Mouse (Mus musculus): ENCODE measurements around the gene Tbc1d5.

Gene Tbc1d5

DNA sequence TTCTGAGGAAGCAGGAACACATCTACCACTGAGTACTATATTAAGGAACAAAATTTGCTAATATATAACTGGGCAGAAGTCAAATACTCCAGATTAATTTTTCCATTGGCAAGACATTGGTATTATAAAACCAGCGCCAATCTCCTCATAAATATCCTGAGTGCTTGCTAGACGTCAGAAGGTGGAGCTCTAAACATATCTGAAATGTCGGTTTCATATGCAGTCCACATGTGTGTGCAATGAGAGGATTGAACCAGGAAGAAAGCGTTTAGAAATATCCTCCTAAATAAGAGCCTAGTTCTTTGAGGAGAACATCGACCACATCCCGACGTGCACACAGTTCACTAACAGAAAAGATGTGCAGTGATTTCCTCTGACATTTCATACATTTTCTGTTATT lies 305.1 kb downstream of the Tbc1d5 start:
- DNase-seq (ENCODE audit: low spot score), result no peak

DNA sequence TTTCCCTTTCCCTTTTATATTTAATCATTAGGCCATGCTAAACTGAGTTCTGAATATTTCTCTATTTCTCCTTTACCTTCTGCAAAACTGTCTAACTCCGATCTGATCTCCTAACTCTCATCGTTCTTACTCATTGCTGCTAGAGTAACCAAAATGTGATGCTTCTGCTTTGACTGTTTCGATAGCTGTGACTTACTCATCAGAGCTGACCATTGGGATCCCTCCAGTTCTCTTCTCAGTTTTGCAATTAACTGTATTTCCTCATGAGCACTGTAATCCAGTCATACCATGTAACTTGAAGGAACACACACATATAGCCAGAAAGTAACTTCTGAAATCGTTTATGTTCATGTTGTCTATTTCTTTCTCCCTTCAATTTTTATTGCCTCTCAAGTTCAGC lies 306.6 kb downstream of the Tbc1d5 start:
- no peak for DNase-seq (ENCODE audit: low spot score)

GRCm38 (mm10) chr17:50867297-50867696 lies 311.9 kb downstream of the Tbc1d5 start:
- DNase-seq (ENCODE audit: low spot score), result no peak

DNA sequence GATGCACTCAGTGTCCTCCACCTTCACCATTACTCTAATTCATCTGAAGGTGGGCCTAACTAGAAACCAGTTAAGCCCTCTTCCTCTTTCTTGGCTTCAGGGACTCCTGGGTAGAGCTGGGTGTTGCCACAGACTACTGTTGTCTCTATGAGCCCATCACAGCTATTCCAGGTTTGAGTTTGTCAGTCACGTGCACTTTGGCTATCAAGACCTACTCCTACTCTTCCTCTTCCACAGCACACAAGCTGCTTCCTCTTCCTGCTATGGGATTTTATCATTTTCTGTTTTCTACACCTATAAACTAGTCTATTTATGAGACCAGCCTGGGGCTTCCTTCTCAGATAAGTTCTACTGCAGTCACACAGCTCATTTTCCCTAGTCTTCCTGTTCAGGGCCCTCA lies 314.4 kb downstream of the Tbc1d5 start:
- no peak for DNase-seq (ENCODE audit: low spot score)

DNA sequence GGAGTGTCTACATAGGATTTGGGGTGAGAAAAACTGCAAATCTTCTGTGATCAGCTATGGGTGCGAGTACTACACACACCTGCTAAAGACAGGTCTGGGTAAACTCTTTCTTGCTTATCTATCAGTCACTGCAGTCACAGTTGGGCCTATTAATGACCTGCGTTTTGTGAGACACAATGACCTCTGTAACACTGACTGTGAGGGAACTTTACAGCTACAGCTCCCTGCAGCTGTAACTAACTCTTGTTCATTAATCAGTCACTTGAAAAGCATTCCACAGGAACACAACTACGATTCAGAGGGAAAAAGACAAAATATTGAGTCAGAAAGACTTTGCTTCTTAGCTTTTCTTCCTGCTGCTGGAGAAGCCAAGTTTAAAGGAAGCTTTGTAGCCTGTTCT lies 325.9 kb downstream of the Tbc1d5 start:
- DNase-seq (ENCODE audit: low spot score), result no peak

DNA sequence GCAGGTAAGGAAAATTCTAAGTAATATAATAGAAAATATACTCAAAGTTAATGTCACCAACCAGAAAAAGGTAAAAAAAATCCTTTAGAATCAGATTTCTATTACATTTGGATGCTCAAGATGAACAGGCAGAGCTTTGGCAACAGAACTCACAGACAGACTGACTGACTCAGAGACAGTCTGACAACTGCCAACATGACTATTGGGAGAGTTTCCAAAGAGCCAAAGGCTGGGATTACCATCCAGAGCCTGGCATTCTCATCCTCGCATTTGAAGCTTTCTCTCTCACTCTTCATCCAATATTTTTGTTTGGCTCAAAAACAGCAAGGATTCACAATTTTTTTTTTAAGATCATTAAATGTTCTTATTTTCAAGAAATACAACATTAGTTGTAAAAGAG lies 327.8 kb downstream of the Tbc1d5 start:
- no peak for DNase-seq (ENCODE audit: low spot score)

DNA sequence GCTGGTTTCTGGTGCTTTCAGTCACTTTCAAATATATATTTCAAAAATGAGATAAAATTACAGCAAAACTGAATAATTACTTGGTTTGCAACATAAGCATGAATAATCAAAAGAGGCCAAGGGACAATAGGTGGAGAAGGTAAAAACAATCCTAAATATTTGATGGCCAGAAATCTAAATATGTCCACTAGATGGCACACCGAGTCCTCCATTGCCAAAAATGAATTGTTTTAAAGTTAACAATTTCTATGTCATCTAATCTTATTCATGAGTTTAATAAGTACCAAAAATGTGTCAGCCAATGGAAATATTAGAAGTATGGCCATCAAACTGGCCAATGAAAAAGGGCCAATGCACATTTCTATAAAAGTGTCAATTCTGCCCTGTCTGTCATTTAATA lies 365.1 kb downstream of the Tbc1d5 start:
- no peak for DNase-seq (ENCODE audit: low spot score)

- DNase-seq (ENCODE audit: low spot score), result no peak
Observed at GRCm38 (mm10) chr17:50813580-50813979, 365.6 kb downstream of the Tbc1d5 start.

DNA sequence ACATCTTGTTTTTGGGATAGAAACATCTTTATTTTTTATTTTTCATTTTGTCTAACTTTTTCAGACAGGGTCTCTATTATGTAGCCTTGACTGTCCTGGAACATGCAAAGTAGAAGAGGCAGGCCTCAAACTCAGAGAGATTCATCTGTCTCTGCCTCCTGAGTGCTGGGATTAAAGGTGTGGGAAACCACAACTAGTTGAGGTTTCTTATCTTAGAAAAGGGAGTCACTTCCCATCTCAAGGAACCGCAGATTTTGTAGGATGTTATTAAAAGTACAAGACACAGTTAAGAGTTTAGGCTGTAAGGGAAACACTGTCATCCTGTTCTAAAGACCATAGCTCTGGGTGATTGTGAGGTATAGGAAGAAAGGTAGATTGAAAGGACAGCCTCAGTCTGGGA lies 373.5 kb downstream of the Tbc1d5 start:
- no peak for DNase-seq (ENCODE audit: low spot score)

- DNase-seq (ENCODE audit: low spot score), result no peak
Observed at GRCm38 (mm10) chr17:50803234-50803633, 375.9 kb downstream of the Tbc1d5 start.

DNA sequence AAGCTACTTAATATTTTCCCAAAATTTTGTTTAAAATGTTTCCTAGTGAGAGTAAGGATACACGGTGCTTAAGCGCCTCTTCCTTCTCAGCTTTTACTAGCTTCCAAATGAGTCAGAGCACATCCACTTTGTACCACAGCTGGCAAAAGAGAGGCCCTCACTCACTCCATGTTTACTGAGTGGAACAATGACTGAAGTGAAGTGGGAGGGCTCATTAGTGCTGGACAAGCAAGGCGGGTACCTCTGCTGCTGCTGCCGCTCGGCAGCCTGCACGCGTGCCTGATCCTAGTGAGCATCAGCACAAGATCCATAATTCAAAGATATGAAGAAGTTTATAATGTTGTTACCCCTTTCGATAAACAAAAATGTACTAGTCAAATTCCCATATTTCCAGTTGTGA lies 376.8 kb downstream of the Tbc1d5 start:
- DNase-seq (ENCODE audit: low spot score), result no peak

DNA sequence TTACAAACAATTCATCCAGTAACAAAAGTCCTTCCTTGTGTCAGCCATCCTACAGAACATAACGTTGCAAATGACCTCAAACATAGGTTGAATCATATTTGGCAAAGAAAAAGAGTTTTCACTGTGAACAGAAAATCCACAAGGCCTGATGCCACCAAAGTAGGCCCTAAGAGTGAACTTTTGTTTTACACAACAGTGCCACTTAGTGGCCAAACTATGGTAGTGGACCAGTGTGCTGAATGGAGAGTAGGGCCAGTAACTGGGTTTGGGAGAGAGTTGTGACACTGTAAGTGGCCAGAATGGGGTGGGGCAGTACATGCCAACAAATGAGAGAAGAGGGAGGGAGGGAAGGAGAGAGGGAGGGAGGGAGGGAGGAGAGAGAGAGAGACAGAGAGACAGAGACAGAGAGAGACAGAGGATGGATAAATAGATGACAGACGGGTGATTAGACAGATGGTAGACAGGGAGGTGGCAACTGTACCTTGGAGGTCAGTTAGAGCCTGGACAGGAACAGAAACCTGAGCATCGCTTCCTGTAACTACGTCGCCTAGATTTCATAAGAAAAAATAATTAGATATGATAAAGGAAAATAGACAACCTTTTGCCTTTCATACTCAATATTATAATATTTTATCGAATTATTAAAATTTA lies 383.6 kb downstream of the Tbc1d5 start:
- DNase-seq (ENCODE audit: low spot score), result peak; percentile 48

GRCm38 (mm10) chr17:50791671-50792070 lies 387.5 kb downstream of the Tbc1d5 start:
- no peak for DNase-seq (ENCODE audit: low spot score)

- DNase-seq (ENCODE audit: low spot score), result no peak
Observed at GRCm38 (mm10) chr17:50788835-50789234, 390.3 kb downstream of the Tbc1d5 start.

DNA sequence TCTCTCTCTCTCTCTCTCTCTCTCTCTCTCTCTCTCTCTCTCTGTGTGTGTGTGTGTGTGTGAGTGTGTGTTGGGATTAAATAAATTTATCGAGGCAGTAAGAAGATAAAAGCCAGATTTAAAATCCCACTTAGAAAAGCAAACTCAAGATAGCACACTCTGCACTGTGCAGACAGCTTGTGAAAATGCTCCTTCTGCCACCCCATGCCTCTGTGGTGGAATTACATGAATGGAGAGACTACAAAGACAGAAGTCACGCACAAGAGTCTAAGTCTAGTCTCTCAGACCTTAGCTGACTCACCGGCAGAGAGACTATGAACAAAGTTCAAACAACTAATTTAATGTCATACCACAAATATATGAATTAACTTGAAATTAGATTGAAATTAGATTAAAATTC lies 403.9 kb downstream of the Tbc1d5 start:
- DNase-seq (ENCODE audit: low spot score), result no peak

GRCm38 (mm10) chr17:50764387-50764786 lies 414.8 kb downstream of the Tbc1d5 start:
- no peak for DNase-seq (ENCODE audit: low spot score)

DNA sequence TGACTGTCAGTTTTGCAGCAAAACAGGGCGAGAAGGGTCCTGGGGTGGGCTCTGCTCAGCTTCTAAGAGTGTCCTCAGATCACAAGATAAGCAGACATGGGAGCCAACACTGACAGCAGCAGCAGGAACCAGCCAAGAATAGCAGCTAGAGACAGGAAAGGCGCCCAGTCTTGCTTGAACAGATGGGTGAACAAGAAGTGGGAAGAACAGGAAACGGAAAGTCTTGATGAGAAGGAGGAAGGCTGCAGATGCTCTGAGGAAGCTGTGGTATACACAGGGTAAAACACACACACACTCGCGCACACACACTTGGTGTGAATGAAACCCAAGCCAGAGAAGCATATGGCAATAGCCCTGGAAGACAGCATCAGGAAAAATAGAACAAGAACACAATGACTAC lies 415.7 kb downstream of the Tbc1d5 start:
- no peak for DNase-seq (ENCODE audit: low spot score)

DNA sequence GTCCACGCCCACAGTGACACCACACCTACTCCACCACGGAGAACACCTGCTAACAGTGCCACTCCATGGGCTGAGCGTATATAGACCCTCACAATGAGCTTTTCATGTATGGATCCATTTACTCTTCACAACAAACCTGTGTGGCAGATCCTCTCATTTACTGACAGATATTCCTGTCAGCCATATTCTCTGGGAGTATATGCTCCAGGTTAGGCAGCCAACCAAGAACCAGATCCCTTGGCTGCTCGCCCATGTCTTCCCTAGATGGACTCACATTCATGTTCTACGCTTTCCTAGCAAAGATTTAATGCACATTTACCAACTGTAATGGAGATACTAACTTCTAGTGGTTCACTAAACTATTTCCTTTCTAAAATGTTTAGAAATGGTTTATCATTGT lies 416.9 kb downstream of the Tbc1d5 start:
- DNase-seq (ENCODE audit: low spot score), result no peak

GRCm38 (mm10) chr17:50761082-50761481 lies 418.1 kb downstream of the Tbc1d5 start:
- DNase-seq (ENCODE audit: low spot score), result no peak

DNA sequence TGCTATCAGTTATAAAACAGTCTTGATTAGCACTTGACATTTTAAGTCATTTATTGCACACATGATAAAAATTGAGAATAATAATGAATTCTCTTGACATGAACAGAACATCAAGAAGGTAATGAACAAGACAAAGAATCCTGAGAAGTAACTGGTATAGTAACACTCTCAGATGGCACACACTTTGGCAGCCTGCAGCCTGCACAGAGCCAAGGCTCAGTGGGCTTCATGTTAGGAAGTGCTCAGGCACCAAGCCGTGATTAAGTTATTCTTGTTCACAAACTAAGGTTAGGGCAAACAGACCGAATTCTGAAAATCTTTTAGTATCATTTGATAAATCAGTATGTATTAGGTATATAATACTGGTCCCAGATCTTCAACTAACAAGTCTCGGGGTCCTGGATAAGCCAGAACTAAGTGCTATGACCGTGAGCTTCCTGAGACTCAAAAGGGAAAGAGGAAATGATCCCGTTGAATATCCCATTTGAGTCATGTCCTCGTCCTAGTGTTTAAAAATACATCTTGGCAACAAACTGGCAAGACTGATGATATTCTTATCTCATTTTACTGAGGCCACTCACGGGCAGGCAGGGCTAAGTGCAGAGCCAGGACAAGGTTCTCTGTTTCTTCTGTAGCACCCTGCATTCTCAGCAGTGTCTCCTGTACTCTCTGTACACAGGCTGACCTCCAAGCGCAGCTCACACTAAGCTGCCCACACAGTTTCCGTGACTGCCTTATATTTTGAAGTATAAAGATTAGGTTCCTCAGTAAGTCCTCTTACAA lies 425.6 kb downstream of the Tbc1d5 start:
- no peak for DNase-seq (ENCODE audit: low spot score)

GRCm38 (mm10) chr17:50752753-50753152 lies 426.4 kb downstream of the Tbc1d5 start:
- DNase-seq (ENCODE audit: low spot score), result no peak

DNA sequence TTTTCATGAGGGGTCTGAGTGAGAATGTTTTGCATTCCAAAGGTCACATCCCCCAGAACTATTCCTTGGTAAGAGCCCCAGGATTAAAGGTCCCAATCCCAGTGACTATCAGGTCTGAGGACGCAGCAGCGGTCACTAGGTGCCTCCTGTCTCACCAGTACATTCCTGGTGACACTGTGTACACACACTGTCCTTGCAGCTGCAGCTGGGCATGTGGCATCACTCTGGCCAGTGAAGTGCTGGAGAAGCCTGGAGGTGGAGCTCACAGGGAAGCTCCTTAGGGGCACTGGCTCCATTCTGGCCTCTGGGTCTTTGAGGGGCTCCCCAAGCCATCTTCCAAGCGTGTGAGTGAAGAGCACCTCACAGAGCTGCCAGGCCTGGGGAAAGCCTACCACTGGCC lies 427.2 kb downstream of the Tbc1d5 start:
- DNase-seq (ENCODE audit: low spot score), result no peak

DNA sequence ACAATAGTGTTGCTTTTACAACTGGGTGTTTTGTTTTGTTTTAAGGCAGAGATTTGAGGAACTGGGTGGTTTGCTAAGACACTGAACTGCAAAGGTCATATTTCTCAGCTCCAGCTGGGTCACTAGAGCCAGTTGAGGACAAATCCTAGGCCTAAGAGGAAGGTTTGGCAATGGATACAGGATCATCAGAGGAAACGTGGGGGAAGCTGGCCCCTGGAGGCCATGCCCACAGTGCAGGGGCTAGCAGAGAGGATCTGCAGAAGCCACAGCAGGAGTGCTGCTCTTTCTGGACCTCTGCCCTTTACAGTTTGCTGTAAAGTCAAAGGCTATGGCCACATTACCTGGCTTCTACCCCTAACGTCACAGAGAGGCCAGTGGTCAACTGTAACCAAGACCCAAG lies 428.3 kb downstream of the Tbc1d5 start:
- no peak for DNase-seq (ENCODE audit: low spot score)

DNA sequence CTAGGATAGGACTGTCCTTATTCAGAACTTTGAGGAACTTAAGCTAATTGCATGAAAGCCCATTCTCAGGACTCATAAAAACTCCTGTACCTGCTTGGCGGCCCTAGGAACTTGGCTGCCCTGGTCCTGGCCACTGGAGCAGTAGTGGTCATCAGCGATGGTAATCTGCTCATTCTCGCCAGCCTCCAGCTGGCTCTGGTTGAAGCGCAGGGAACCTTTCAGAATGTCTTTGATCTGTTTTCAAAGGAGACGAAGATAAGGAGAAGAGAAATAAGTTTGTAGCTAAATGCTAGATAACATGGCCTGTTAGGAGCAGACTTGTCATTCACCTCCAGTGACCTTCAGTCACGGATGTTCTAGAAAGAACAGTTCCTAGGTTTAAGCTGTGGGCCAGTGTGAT lies 437.8 kb downstream of the Tbc1d5 start:
- no peak for DNase-seq (ENCODE audit: low spot score)
